ENCODE assay signal across 26 mouse cellular contexts in genomic region chr1:105948352-105948751, GRCm38 (mm10). TPM values are rescaled to one million over a fixed set of nuclear protein-coding genes. Genes with fewer than 3 reads are reported as not detected.
A peak's percentile ranks its signal among the peaks of the same experiment; 100 is the strongest.
DNase-seq lines count a peak whose midpoint lies in the region; ATAC-seq and TF ChIP-seq lines count a peak whose summit lies in the region.
"Had no signal": no experiment of that assay in that cellular context is flagged by ENCODE, and none has a peak within 500 bp of the region (broad histone marks: within the 10 kb centered on the region; RNA-seq: fewer than 3 reads in every experiment).

No protein-coding gene starts in this region.

- DNase-seq in hindbrain, postnatal 0 days (ENCODE audit: low spot score): no peak
- no peak for DNase-seq in hindbrain, embryonic 14.5 days (ENCODE audit: low spot score)
- DNase-seq in lung, postnatal 25 days (ENCODE audit: low spot score): no peak
- no peak for DNase-seq in midbrain, embryonic 14.5 days
- DNase-seq in embryo, embryonic 10.5 days (ENCODE audit: low spot score): no peak
- DNase-seq: adrenal gland, postnatal 36 days; B cell, adult 2 months; cerebellum, adult 9-10 months; gastrocnemius, postnatal 10 days; kidney, adult 18-20 months; kidney, postnatal 4 days; liver; lung, postnatal 36 days; retina, postnatal 1 day; thymus, postnatal 14 days had no signal

- no peaks in the 10 kb centered on the region for H3K9me3 ChIP-seq in hindbrain, postnatal 0 days (ENCODE audit: low read length)
- no peaks in the 10 kb centered on the region for H3K9me3 ChIP-seq in hindbrain, embryonic 14.5 days (ENCODE audit: control insufficient read depth, low read length)
- no peaks in the 10 kb centered on the region for H3K9me3 ChIP-seq in lung, embryonic 15.5 days
- no peaks in the 10 kb centered on the region for H3K9me3 ChIP-seq in embryonic facial prominence, embryonic 13.5 days
- no peaks in the 10 kb centered on the region for H3K9me3 ChIP-seq in midbrain, embryonic 14.5 days (ENCODE audit: control insufficient read depth, low read length)
- H3K9me3 ChIP-seq: forebrain, embryonic 12.5 days; G1E; heart, embryonic 10.5 days; megakaryocyte, embryonic 14.5 days; neural tube, embryonic 13.5 days had no signal

- H3K4me3 ChIP-seq in hindbrain, postnatal 0 days (ENCODE audit: low read length): no peak overlapping the region
- no peak overlapping the region for H3K4me3 ChIP-seq in hindbrain, embryonic 14.5 days (replicated peaks; ENCODE audit: low read length)
- H3K4me3 ChIP-seq in lung, embryonic 15.5 days: no peak overlapping the region
- H3K4me3 ChIP-seq in embryonic facial prominence, embryonic 13.5 days: no peak overlapping the region
- no peak overlapping the region for H3K4me3 ChIP-seq in midbrain, embryonic 14.5 days (replicated peaks; ENCODE audit: low read depth, low read length)
- H3K4me3 ChIP-seq: forebrain, embryonic 12.5 days; heart, embryonic 10.5 days; myocyte; neural tube, embryonic 13.5 days had no signal

- ATAC-seq in hindbrain, postnatal 0 days: 0 out of 2 replicates have a peak, but pooled peaks have one; percentile 8
- no peak for ATAC-seq in hindbrain, embryonic 14.5 days (ENCODE audit: low FRiP score)
- peak; percentile 31; the same call in 1 of the 2 replicates for ATAC-seq in lung, embryonic 15.5 days (ENCODE audit: borderline replicate concordance, extremely low read depth, low FRiP score, low TSS enrichment)
- ATAC-seq in embryonic facial prominence, embryonic 13.5 days (ENCODE audit: insufficient number of reproducible peaks, insufficient read depth, low FRiP score, low TSS enrichment, low read depth): peak; percentile 44; the same call in 1 of the 2 replicates
- peak; percentile 18; the same call in 1 of the 2 replicates for ATAC-seq in midbrain, embryonic 14.5 days (ENCODE audit: low FRiP score, low TSS enrichment)
- ATAC-seq: inflammation-experienced regulatory T-cells, adult 6 months; Patski had no signal

- WGBS in hindbrain, postnatal 0 days: 88% methylated on average over 6 of the region's 6 CpGs
- 82% methylated on average over 6 of the region's 6 CpGs for WGBS in hindbrain, embryonic 14.5 days
- 76% methylated on average over 6 of the region's 6 CpGs for whole genome bisulfite sequencing in lung, embryonic 15.5 days
- WGBS in embryonic facial prominence, embryonic 13.5 days: 81% methylated on average over 6 of the region's 6 CpGs
- 84% methylated on average over 6 of the region's 6 CpGs for WGBS in midbrain, embryonic 14.5 days

- no peak for TF ChIP-seq CTCF in hindbrain, postnatal 0 days (IDR thresholded peaks at IDR 0.05; ENCODE audit: low read depth)

- no peak overlapping the region for H3K27ac ChIP-seq in hindbrain, postnatal 0 days
- no peak overlapping the region for H3K27ac ChIP-seq in hindbrain, embryonic 14.5 days
- H3K27ac ChIP-seq in lung, embryonic 15.5 days: no peak overlapping the region
- H3K27ac ChIP-seq in embryonic facial prominence, embryonic 13.5 days: no peak overlapping the region
- no peak overlapping the region for H3K27ac ChIP-seq in midbrain, embryonic 14.5 days (replicated peaks; ENCODE audit: low read depth, low read length)
- H3K27ac ChIP-seq: forebrain, embryonic 12.5 days; heart, embryonic 10.5 days; neural tube, embryonic 13.5 days had no signal

- H3K4me2 ChIP-seq in hindbrain, postnatal 0 days (ENCODE audit: low read depth, low read length): no peak overlapping the region
- no peak overlapping the region for H3K4me2 ChIP-seq in hindbrain, embryonic 14.5 days (replicated peaks)
- H3K4me2 ChIP-seq in lung, embryonic 15.5 days: no peak overlapping the region
- H3K4me2 ChIP-seq in embryonic facial prominence, embryonic 13.5 days: no peak overlapping the region
- H3K4me2 ChIP-seq in midbrain, embryonic 14.5 days (ENCODE audit: low read length): no peak overlapping the region
- H3K4me2 ChIP-seq: forebrain, embryonic 12.5 days; neural tube, embryonic 13.5 days had no signal

- no peaks in the 10 kb centered on the region for H3K36me3 ChIP-seq in hindbrain, postnatal 0 days (ENCODE audit: insufficient read depth, low read length)
- H3K36me3 ChIP-seq in hindbrain, embryonic 14.5 days (replicated peaks; ENCODE audit: control insufficient read depth, insufficient read depth): no peaks in the 10 kb centered on the region
- no peaks in the 10 kb centered on the region for H3K36me3 ChIP-seq in lung, embryonic 15.5 days
- H3K36me3 ChIP-seq in embryonic facial prominence, embryonic 13.5 days: no peaks in the 10 kb centered on the region
- H3K36me3 ChIP-seq in midbrain, embryonic 14.5 days (ENCODE audit: control insufficient read depth, insufficient read depth, low read length): no peaks in the 10 kb centered on the region
- H3K36me3 ChIP-seq: forebrain, embryonic 12.5 days; G1E; heart, embryonic 10.5 days; neural tube, embryonic 13.5 days had no signal

- H3K4me1 ChIP-seq in hindbrain, postnatal 0 days (ENCODE audit: insufficient read depth, low read length): no peaks in the 10 kb centered on the region
- no peaks in the 10 kb centered on the region for H3K4me1 ChIP-seq in hindbrain, embryonic 14.5 days (replicated peaks; ENCODE audit: control insufficient read depth, insufficient read depth, low read length)
- H3K4me1 ChIP-seq in lung, embryonic 15.5 days: no peaks in the 10 kb centered on the region
- H3K4me1 ChIP-seq in embryonic facial prominence, embryonic 13.5 days: 0 out of 2 replicates have a peak, but pooled peaks cover 12% of the 10 kb centered on the region
- H3K4me1 ChIP-seq in midbrain, embryonic 14.5 days (ENCODE audit: control insufficient read depth, insufficient read depth, low read length): 0 out of 2 replicates have a peak, but pooled peaks cover 4% of the 10 kb centered on the region
- H3K4me1 ChIP-seq: forebrain, embryonic 12.5 days; neural tube, embryonic 13.5 days had no signal

- no peak overlapping the region for H3K9ac ChIP-seq in hindbrain, postnatal 0 days (replicated peaks; ENCODE audit: low read length)
- no peak overlapping the region for H3K9ac ChIP-seq in hindbrain, embryonic 14.5 days
- no peak overlapping the region for H3K9ac ChIP-seq in lung, embryonic 15.5 days
- H3K9ac ChIP-seq in embryonic facial prominence, embryonic 13.5 days: no peak overlapping the region
- H3K9ac ChIP-seq in midbrain, embryonic 14.5 days (replicated peaks; ENCODE audit: low read length): no peak overlapping the region
- H3K9ac ChIP-seq: forebrain, embryonic 12.5 days; neural tube, embryonic 13.5 days had no signal

- H3K27me3 ChIP-seq in hindbrain, postnatal 0 days (ENCODE audit: insufficient read depth, low read length): no peaks in the 10 kb centered on the region
- no peaks in the 10 kb centered on the region for H3K27me3 ChIP-seq in hindbrain, embryonic 14.5 days (ENCODE audit: control insufficient read depth, insufficient read depth, low read length)
- no peaks in the 10 kb centered on the region for H3K27me3 ChIP-seq in lung, embryonic 15.5 days
- no peaks in the 10 kb centered on the region for H3K27me3 ChIP-seq in embryonic facial prominence, embryonic 13.5 days
- no peaks in the 10 kb centered on the region for H3K27me3 ChIP-seq in midbrain, embryonic 14.5 days (ENCODE audit: control insufficient read depth, insufficient read depth, low read length)
- H3K27me3 ChIP-seq: CH12.LX; forebrain, embryonic 12.5 days; neural tube, embryonic 13.5 days; Patski had no signal

RNA-seq across cellular contexts. Expression of gene Zcchc2, which starts 41.9 kb away (rescaled TPM):
- 14.3 and 17.0 TPM in 2 replicates for total RNA-seq in hindbrain, postnatal 0 days (2014; rRNA removed)
- polyA plus RNA-seq in hindbrain, postnatal 0 days (2015; fragmentation: Nextera tagmentation; extraction: Ambion mirVana): 2.3 TPM in 2 replicates
- 2.7 and 3.1 TPM in 2 replicates for polyA plus RNA-seq in hindbrain, embryonic 14.5 days (2014; fragmentation: Nextera tagmentation; extraction: Ambion mirVana)
- 2.0 and 2.3 TPM in 2 replicates for polyA plus RNA-seq in lung, embryonic 15.5 days (2015; fragmentation: Nextera tagmentation; extraction: Ambion mirVana)
- 2.4 and 2.5 TPM in 2 replicates for polyA plus RNA-seq in embryonic facial prominence, embryonic 13.5 days (2015; fragmentation: Nextera tagmentation; extraction: Ambion mirVana)
- polyA plus RNA-seq in midbrain, embryonic 14.5 days (2014; fragmentation: Nextera tagmentation; extraction: Ambion mirVana): 2.6 and 2.8 TPM in 2 replicates
